Mouse (Mus musculus): ENCODE measurements around the gene Med15. TPM values are rescaled to one million over a fixed set of nuclear protein-coding genes. Genes with fewer than 3 reads are reported as not detected.

The Med15 gene
- polyA plus RNA-seq (2015; fragmentation: Nextera tagmentation; extraction: Ambion mirVana), result 25.6 and 37.2 TPM in 2 replicates

DNA sequence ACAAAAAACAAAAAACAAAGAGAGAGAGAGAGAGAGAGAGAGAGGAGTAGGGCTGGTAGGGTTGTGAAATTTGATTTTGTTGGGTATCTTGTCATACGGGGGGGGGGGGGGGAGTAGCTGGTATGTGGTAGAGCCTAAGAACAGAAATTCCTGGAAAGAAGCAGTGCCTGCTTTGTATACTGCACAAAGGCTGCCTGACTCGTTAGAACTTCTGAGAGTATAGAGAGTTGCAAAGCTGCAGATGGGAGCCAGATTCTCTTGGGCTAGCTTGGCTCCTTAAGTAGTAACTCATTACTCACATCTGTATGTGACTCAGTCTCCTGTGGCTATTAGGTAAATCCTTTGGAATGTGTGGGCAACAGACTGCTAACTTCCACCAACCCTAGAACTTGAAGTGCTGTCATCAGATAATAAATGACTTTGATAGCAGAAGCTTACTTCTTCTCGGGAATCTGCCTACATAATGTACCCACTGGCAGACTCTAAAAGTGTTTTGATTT, at the start of gene Med15:
Gene Med15, minus strand, starts transcription at position 51 of the 500 bp plus-strand sequence.
- H3K9me3 ChIP-seq (replicated peaks), result no peaks in the 10 kb centered on the region
- WGBS, result 24% methylated on average over 3 of the region's 3 CpGs
- H3K9ac ChIP-seq, result no peak within 1 kb of the TSS
- H3K27ac ChIP-seq, result no peak within 1 kb of the TSS
- H3K27me3 ChIP-seq, result peaks cover 9% of the 10 kb centered on the region; the same call in 1 of the 2 replicates
- H3K4me1 ChIP-seq (replicated peaks), result no peaks in the 10 kb centered on the region
- no peak within 1 kb of the TSS for H3K4me2 ChIP-seq
- no peak for ATAC-seq (replicated peaks; ENCODE audit: insufficient number of reproducible peaks, insufficient read depth, low FRiP score, low read depth)
- H3K36me3 ChIP-seq, result no peaks in the 10 kb centered on the region
- no peak within 1 kb of the TSS for H3K4me3 ChIP-seq

DNA sequence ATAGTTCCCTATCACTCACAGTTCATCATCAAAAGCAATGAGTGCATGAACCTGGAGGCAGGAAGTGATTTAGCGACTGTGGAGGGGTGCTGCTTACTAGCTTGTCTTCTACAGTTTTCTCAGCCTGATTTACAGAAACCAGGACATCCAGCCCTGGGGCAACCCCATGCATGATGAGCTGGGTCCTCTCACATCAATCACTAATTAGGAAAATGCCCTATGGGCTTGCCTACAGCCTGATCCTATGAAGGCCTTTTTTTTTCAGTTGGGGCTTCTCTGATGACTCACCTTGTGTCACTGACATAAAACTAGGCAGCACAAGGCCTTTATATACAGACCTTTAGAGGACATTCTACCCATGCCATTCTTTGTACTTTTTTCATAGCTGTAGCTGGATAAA, 47.0 kb upstream of the Med15 start:
- no peak overlapping the region for H3K9ac ChIP-seq
- no peak overlapping the region for H3K27ac ChIP-seq
- H3K4me1 ChIP-seq (replicated peaks), result 0 out of 2 replicates have a peak, but pooled peaks cover 2% of the 10 kb centered on the region
- no peaks in the 10 kb centered on the region for H3K27me3 ChIP-seq
- 76% methylated on average over 1 of the region's 1 CpGs for WGBS
- ATAC-seq (replicated peaks; ENCODE audit: insufficient number of reproducible peaks, insufficient read depth, low FRiP score, low read depth), result no peak
- no peak overlapping the region for H3K4me3 ChIP-seq
- no peaks in the 10 kb centered on the region for H3K9me3 ChIP-seq (replicated peaks)
- H3K36me3 ChIP-seq, result peaks cover 30% of the 10 kb centered on the region
- no peak overlapping the region for H3K4me2 ChIP-seq

DNA sequence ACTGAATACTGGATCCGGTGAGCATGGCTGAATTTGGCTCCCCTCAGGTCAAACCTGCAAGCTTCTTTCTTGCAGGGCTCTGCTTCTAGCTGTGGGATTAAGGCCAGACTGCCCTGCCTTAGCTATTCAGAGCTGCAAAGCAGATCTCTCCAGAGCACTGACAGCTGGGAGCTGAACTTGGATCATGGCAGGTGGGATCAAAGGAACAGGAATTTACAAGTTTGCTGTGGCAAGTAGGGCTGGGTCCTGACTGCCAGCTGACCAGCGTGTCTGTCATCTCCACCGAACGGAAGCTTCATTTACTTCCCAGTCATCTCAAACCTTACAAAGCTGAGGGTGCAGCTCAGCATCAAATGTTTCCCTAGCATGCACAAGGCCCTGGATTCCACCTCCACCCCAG, 45.5 kb upstream of the Med15 start:
- peaks cover 27% of the 10 kb centered on the region for H3K36me3 ChIP-seq

DNA sequence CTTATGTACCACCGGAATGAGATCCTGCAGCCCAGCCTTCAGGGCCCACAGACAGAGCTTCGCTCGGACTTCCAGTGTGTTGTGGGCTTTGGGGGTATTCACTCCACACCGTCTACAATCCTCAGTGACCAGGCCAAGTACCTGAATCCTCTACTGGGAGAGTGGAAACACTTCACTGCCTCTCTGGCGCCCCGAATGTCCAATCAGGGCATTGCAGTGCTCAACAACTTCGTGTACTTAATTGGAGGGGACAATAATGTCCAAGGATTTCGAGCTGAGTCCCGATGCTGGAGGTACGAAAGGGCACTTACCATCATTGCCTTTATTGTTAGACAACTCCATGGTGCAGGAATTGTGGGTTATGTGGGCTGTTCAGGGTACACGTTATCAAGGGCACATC, 44.1 kb upstream of the Med15 start:
- Histone ChIP-seq H3K9me3 (replicated peaks) (no peaks in the 10 kb centered on the region), H3K4me2 (no peak overlapping the region), H3K27me3 (no peaks in the 10 kb centered on the region), H3K36me3 (peaks cover 37% of the 10 kb centered on the region), H3K27ac (no peak overlapping the region), H3K4me1 (replicated peaks) (peaks cover 2% of the 10 kb centered on the region; the same call in 1 of the 2 replicates), H3K4me3 (no peak overlapping the region), H3K9ac (no peak overlapping the region)
- ATAC-seq (replicated peaks; ENCODE audit: insufficient number of reproducible peaks, insufficient read depth, low FRiP score, low read depth), result no peak; the same call in 1 of the 2 replicates
- 69% methylated on average over 11 of the region's 11 CpGs for WGBS

More for the DNA sequence above, 45.5 kb upstream of the Med15 start:
- H3K9ac ChIP-seq, result no peak overlapping the region
- H3K4me3 ChIP-seq, result no peak overlapping the region
- no peak overlapping the region for H3K4me2 ChIP-seq
- no peak overlapping the region for H3K27ac ChIP-seq
- no peak for ATAC-seq (replicated peaks; ENCODE audit: insufficient number of reproducible peaks, insufficient read depth, low FRiP score, low read depth)
- H3K4me1 ChIP-seq (replicated peaks), result 0 out of 2 replicates have a peak, but pooled peaks cover 2% of the 10 kb centered on the region
- H3K27me3 ChIP-seq, result no peaks in the 10 kb centered on the region
- 74% methylated on average over 4 of the region's 4 CpGs for WGBS
- H3K9me3 ChIP-seq (replicated peaks), result no peaks in the 10 kb centered on the region

DNA sequence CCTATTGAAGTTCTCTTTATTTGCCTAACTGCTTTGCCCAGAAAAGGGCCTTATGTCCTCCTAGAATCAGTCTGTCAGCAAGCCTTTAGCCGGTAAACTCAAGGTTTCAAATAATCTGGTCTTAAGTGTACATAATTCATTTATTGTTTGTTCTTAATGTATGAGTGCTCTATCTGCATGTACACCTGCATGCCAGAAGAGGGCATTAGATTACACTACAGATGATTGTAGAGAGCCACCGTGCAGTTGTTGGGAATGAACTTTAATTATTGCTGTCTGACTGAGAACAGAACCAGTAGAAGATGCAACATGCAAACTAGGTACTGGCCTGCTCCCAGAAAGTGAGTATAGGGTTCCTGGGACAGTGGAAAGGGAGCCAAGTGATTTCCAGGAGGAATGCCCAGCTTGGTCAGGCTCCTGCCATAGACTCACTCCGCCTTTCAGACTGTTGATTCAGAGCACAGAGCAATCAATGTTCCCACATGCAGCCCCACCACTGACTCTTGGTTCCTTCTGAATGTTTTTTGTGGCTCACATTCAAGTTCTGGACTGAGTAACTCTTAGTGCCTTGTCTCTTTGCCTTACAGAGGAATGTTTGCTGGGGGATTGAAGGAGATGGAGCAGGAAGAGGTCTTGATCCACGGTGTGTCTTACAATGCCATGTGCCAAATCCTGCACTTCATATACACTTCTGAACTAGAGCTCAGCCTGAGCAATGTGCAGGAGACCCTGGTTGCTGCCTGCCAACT, 38.6 kb upstream of the Med15 start:
- Histone ChIP-seq H3K9ac (no peak overlapping the region), H3K4me3 (no peak overlapping the region), H3K4me1 (replicated peaks) (peaks cover 15% of the 10 kb centered on the region), H3K4me2 (no peak overlapping the region), H3K36me3 (peaks cover 34% of the 10 kb centered on the region), H3K27ac (no peak overlapping the region), H3K9me3 (replicated peaks) (no peaks in the 10 kb centered on the region), H3K27me3 (no peaks in the 10 kb centered on the region)
- ATAC-seq (replicated peaks; ENCODE audit: insufficient number of reproducible peaks, insufficient read depth, low FRiP score, low read depth), result no peak
- 66% methylated on average over 4 of the region's 4 CpGs for WGBS

DNA sequence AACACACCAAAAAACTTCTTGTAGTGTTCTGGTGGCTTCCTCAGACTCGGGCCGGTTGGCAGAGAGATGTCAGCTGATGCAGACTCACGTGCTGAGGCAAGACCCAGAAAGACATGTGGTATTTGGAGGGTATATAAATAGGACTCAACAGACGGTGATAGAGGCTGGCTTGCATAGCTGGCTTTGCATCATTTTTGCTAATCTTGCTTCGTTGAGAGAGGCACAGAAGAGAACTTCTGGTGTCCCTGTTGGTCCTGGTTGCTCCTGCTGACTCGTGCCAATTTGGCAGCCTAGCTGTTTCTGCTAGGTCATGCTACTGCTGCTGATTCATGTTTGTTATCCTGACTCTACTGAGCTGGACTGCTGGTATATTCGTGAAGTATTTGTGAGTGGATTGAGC, 36.1 kb upstream of the Med15 start:
- Histone ChIP-seq H3K9ac (no peak overlapping the region), H3K4me2 (no peak overlapping the region), H3K36me3 (peaks cover 30% of the 10 kb centered on the region), H3K27ac (peak overlapping the region; percentile 56), H3K27me3 (no peaks in the 10 kb centered on the region), H3K9me3 (replicated peaks) (no peaks in the 10 kb centered on the region), H3K4me1 (replicated peaks) (peaks cover 18% of the 10 kb centered on the region), H3K4me3 (no peak overlapping the region)
- 42% methylated on average over 7 of the region's 7 CpGs for WGBS
- ATAC-seq (replicated peaks; ENCODE audit: insufficient number of reproducible peaks, insufficient read depth, low FRiP score, low read depth), result peak; percentile 66; the same call in 1 of the 2 replicates

DNA sequence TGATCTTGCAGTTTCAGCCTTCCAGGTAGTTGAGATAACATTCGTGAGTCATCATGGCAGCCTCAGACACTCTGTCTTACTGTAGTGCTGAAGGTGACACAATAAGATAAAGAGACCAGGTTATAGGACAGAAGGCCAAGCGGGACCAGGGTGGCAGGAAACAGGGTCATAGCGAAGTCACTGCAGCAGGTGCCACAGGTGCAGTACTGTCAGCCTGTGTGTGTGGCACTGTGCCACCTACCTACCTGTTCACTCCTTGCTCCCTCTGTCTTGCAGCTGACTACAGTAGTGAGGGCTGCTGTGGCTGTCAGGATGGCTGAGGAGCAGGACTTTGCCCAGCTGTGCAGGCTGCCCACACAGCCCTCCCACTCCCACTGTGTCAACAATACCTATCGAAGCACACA, 31.4 kb upstream of the Med15 start:
- H3K27ac ChIP-seq, result no peak overlapping the region
- no peak overlapping the region for H3K4me2 ChIP-seq
- H3K9ac ChIP-seq, result no peak overlapping the region
- WGBS, result 69% methylated on average over 4 of the region's 4 CpGs
- H3K27me3 ChIP-seq, result no peaks in the 10 kb centered on the region
- peaks cover 10% of the 10 kb centered on the region; the same call in 1 of the 2 replicates for H3K36me3 ChIP-seq
- no peaks in the 10 kb centered on the region for H3K9me3 ChIP-seq (replicated peaks)
- ATAC-seq (replicated peaks; ENCODE audit: insufficient number of reproducible peaks, insufficient read depth, low FRiP score, low read depth), result no peak
- H3K4me3 ChIP-seq, result no peak overlapping the region
- peaks cover 27% of the 10 kb centered on the region for H3K4me1 ChIP-seq (replicated peaks)

DNA sequence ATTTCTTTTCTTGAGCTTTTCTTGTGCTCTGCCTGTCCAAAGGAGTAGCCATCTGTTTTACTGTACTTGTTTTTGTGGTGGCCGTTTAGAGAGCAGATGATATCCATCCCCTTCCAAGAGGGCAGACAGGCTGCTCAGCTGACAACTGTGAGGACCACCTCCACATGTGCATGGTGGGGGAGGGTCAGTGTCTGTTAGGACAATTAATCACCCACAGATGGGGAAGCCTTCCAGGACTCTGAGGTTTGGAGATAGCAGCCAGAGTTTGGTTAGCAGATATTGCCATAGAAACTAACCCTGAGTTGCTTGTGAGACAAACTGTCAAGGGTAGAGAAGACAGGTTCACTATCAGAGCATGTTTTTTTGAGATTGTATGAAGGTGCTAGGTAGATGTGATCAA, 28.4 kb upstream of the Med15 start:
- no peak overlapping the region for H3K27ac ChIP-seq
- no peak overlapping the region for H3K4me3 ChIP-seq
- no peaks in the 10 kb centered on the region for H3K36me3 ChIP-seq
- no peak overlapping the region for H3K9ac ChIP-seq
- WGBS, result 27% methylated on average over 1 of the region's 1 CpGs
- H3K4me1 ChIP-seq (replicated peaks), result peaks cover 24% of the 10 kb centered on the region
- H3K27me3 ChIP-seq, result no peaks in the 10 kb centered on the region
- ATAC-seq (replicated peaks; ENCODE audit: insufficient number of reproducible peaks, insufficient read depth, low FRiP score, low read depth), result no peak
- H3K9me3 ChIP-seq (replicated peaks), result no peaks in the 10 kb centered on the region
- peak overlapping the region; percentile 94; the same call in 1 of the 2 replicates for H3K4me2 ChIP-seq

DNA sequence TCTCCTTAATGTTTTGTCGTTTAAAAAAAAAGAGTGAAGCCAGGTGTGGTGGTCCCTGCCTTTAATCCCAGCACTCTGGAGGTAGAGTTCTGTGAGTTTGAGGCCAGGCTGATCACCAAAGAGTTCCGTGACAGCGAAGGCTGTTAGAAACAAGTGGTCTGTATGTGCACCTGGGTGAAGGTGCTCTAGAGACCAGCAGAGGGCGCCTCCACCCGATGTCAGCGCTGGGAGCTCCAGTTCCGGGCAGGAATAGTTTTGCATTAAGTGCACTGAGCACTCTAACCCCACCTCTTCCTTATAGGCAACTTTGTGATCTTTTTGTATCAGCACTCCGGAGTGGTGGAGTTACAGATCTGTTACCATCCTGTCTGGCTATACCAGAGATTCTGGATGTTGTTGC, 28.0 kb upstream of the Med15 start:
- 36% methylated on average over 8 of the region's 8 CpGs for WGBS
- no peaks in the 10 kb centered on the region for H3K27me3 ChIP-seq
- no peak for ATAC-seq (replicated peaks; ENCODE audit: insufficient number of reproducible peaks, insufficient read depth, low FRiP score, low read depth)
- no peak overlapping the region; the same call in 1 of the 2 replicates for H3K9ac ChIP-seq
- H3K4me2 ChIP-seq, result peak overlapping the region; percentile 94
- peaks cover 24% of the 10 kb centered on the region for H3K4me1 ChIP-seq (replicated peaks)
- H3K4me3 ChIP-seq, result peak overlapping the region; percentile 65
- H3K9me3 ChIP-seq (replicated peaks), result no peaks in the 10 kb centered on the region
- no peak overlapping the region for H3K27ac ChIP-seq
- no peaks in the 10 kb centered on the region for H3K36me3 ChIP-seq

DNA sequence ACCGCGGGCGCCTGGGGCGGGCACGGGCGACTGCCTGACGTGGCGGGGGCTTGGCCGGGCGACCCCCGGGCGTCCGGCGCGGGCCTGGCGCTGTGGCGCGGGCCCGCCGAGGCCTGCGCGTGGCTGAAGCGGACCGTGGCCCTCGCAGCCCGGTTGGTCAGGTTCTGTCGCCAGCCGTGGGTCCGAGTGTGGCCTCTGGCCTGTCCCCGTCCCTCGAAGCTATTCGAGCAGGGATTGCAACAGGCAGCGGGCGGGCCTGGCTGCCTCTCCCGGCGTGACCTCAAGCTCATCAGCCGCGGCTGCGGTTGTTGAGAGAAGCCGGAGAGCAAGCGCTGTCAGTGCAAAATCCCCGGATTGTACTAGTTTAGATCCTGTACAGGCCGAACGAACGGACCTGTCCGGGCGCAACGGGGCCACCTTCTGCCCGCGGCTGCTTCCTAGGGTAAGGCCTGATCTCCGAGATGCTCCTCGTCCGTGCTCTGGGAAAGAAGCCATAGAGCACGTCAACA, 27.2 kb upstream of the Med15 start:
- ATAC-seq (replicated peaks; ENCODE audit: insufficient number of reproducible peaks, insufficient read depth, low FRiP score, low read depth), result peak; percentile 24
- peak overlapping the region; percentile 65 for H3K4me3 ChIP-seq
- peak overlapping the region; percentile 94 for H3K4me2 ChIP-seq
- H3K27me3 ChIP-seq, result no peaks in the 10 kb centered on the region
- H3K36me3 ChIP-seq, result no peaks in the 10 kb centered on the region
- H3K4me1 ChIP-seq (replicated peaks), result peaks cover 24% of the 10 kb centered on the region
- H3K27ac ChIP-seq, result peak overlapping the region; percentile 76
- WGBS, result under 1% methylated on average over 54 of the region's 54 CpGs
- no peaks in the 10 kb centered on the region for H3K9me3 ChIP-seq (replicated peaks)
- peak overlapping the region; percentile 82 for H3K9ac ChIP-seq

DNA sequence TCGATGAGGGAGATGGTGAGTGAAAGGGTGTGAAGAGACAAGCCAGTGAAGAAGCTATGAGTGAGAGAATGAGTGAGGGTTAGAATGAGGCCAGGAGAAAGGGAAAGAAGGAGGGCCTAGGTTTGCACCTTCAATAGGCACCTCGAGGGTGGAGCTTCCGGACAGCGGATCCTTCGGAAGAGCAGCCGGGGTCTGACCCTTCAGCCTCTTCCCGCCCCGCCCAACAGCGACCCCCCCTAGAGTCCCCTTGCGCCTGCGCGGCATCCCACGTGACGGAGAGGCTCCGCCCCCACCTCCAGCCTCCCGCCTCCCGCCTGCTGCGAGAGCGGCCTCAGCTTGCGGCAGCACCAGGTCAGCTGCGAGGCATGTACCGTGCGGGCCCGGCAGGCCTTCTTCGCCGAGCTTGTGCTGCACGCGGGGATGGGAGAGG, 26.7 kb upstream of the Med15 start, which contains the start of gene Klhl22:
Gene Klhl22, plus strand, starts transcription at position 275 of the 430 bp plus-strand sequence.
- peak; percentile 97 for ATAC-seq (replicated peaks; ENCODE audit: insufficient number of reproducible peaks, insufficient read depth, low FRiP score, low read depth)
- no peaks in the 10 kb centered on the region for H3K27me3 ChIP-seq
- H3K4me3 ChIP-seq, result peak within 1 kb of the TSS; percentile 65
- 2% methylated on average over 28 of the region's 28 CpGs for WGBS
- no peaks in the 10 kb centered on the region for H3K9me3 ChIP-seq (replicated peaks)
- peak within 1 kb of the TSS; percentile 82 for H3K9ac ChIP-seq
- no peaks in the 10 kb centered on the region for H3K36me3 ChIP-seq
- peak within 1 kb of the TSS; percentile 94 for H3K4me2 ChIP-seq
- H3K4me1 ChIP-seq (replicated peaks), result peaks cover 23% of the 10 kb centered on the region
- peak within 1 kb of the TSS; percentile 76 for H3K27ac ChIP-seq
